Mouse (Mus musculus): Measurements from ENCODE around the gene Gm10118. TPM values are rescaled to one million over a fixed set of nuclear protein-coding genes. Genes with fewer than 3 reads are reported as not detected.

The Gm10118 gene
- 0.08 and 0.11 TPM in 2 replicates for polyA plus RNA-seq (2015; fragmentation: Nextera tagmentation; extraction: Ambion mirVana)

DNA sequence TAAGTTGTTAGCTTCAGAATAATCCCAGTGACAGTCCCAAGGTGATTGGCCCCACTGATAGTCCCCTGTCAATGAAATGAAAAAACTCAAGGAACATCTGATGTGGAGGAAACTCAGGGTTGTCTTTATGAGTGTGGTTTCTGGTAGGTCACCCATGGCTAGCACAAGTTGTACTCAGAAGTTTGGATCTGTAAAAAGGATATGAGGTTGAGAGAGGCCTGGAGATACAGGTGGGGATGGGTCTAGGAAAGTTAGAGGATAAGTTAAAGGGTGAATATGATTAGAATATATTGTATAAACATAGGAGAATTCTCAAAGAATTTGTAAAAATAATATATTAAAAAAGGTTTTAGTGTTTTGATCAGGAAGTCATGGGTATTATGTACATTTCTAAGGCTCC lies at the start of gene Gm10118:
Gene Gm10118, minus strand, starts transcription at position 101 of the 400 bp plus-strand sequence.
- H3K4me1 ChIP-seq, result no peaks in the 10 kb centered on the region
- H3K36me3 ChIP-seq, result no peaks in the 10 kb centered on the region
- ATAC-seq (ENCODE audit: borderline replicate concordance, extremely low read depth, low FRiP score, low TSS enrichment), result no peak
- H3K27ac ChIP-seq, result no peak within 1 kb of the TSS
- no peaks in the 10 kb centered on the region for H3K9me3 ChIP-seq
- H3K4me2 ChIP-seq, result no peak within 1 kb of the TSS
- no peak within 1 kb of the TSS for H3K9ac ChIP-seq
- H3K4me3 ChIP-seq, result no peak within 1 kb of the TSS
- no peaks in the 10 kb centered on the region for H3K27me3 ChIP-seq

DNA sequence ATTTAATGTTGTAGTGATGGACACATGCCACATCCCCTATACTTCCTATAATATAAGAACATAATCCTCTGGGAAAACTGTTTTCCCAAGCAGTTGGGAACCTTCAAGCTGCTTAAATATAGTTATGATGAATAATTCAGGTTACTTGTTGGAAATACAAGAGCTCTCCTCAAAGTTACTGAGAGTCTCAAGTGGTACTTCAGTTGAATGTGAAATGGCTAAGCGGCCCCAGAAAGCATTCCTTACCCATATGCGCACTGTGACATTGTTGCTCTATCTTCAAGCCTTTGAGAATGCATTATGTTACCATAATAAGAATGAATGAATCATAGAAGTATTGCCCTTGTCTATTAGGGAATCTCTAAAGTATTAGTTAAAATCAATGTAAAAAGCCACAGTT lies 45.1 kb upstream of the Gm10118 start:
- no peak for ATAC-seq (ENCODE audit: borderline replicate concordance, extremely low read depth, low FRiP score, low TSS enrichment)
- Histone ChIP-seq H3K27ac (no peak overlapping the region), H3K4me1 (0 out of 2 replicates have a peak, but pooled peaks cover 2% of the 10 kb centered on the region), H3K4me3 (no peak overlapping the region), H3K4me2 (no peak overlapping the region), H3K9me3 (no peaks in the 10 kb centered on the region), H3K9ac (no peak overlapping the region), H3K36me3 (no peaks in the 10 kb centered on the region), H3K27me3 (no peaks in the 10 kb centered on the region)
- WGBS, result 63% methylated on average over 2 of the region's 2 CpGs

DNA sequence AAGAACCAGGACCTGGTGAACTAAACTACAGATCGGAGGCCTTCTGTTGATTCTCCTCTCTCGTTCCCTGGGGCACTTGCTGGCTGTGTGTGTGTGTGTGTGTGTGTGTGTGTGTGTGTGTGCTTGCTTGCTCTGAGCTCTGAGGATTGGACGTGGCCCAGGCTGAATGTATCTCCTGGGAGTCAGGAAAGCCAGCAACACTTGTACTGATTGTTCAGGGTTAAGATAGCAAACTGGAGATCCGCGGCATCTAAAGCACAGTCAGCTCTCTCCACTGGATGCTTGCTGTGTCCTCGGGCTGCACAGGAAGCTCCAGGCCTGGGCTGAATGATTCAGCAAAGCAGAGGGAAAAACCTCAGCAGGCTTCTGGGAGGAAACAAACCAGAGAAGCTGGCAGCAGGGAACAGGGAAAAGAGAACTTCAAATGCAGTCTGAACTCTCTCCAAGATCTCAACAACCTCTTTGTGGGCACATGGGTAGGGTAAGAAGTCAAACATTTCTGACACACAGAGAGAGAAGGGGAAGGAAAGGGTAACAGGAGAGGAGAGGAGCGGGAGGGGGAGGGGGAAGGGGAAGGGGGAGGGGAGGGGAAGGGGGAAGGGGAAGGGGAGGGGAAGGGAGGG lies 27.2 kb upstream of the Gm10118 start:
- no peak overlapping the region for H3K4me3 ChIP-seq
- no peaks in the 10 kb centered on the region for H3K36me3 ChIP-seq
- 12% methylated on average over 6 of the region's 7 CpGs for WGBS
- 0 out of 2 replicates have a peak, but pooled peaks have one; percentile 31 for ATAC-seq (ENCODE audit: borderline replicate concordance, extremely low read depth, low FRiP score, low TSS enrichment)
- H3K27me3 ChIP-seq, result no peaks in the 10 kb centered on the region
- H3K4me2 ChIP-seq, result no peak overlapping the region
- no peaks in the 10 kb centered on the region for H3K4me1 ChIP-seq
- H3K27ac ChIP-seq, result peak overlapping the region; percentile 44; the same call in 1 of the 2 replicates
- H3K9ac ChIP-seq, result no peak overlapping the region
- no peaks in the 10 kb centered on the region for H3K9me3 ChIP-seq

DNA sequence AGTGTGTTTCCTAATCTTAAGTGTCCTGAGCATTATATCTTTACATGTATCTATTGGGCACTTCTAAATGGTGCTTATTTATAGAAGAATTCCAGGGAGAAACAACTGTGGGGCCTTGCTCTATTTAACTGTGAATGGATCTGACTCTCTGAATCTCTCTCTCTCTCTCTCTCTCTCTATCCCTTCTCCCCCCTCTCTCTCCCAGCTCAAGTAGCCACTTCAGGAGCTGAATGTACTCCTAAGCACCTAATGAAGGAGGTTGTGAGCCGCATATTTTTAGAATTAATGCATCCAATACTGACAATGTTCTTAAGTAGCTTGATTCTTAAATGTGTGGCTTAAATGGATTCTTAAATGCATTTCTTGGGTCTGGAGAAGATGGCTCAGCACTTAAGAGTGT lies 24.2 kb upstream of the Gm10118 start:
- peak; percentile 64; the same call in 1 of the 2 replicates for ATAC-seq (ENCODE audit: borderline replicate concordance, extremely low read depth, low FRiP score, low TSS enrichment)
- WGBS, result 69% methylated on average over 1 of the region's 1 CpGs
- Histone ChIP-seq H3K36me3 (no peaks in the 10 kb centered on the region), H3K4me3 (no peak overlapping the region), H3K4me1 (no peaks in the 10 kb centered on the region), H3K27ac (no peak overlapping the region), H3K27me3 (no peaks in the 10 kb centered on the region), H3K4me2 (no peak overlapping the region), H3K9me3 (no peaks in the 10 kb centered on the region), H3K9ac (no peak overlapping the region)

DNA sequence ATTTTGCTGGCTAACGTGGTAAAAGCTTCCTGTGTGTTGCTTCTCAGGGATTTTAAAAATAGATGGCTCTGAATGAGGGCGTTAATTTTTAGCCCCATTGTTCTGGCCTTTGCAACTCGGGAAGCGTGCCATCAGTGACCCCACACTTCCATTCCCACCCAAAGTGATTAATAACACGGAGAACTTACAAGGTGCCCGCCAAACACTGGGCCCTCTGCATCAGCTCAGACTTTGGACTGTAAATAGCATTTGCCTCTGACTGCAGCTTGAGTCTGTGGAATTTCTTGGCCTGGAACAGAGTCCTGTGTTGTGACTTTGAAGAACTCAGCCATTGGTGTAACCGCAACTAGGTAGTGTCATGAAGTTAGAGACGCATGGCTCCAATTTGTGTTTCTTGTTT lies 23.6 kb upstream of the Gm10118 start:
- H3K27ac ChIP-seq, result no peak overlapping the region
- no peak overlapping the region for H3K9ac ChIP-seq
- 52% methylated on average over 8 of the region's 8 CpGs for WGBS
- H3K4me3 ChIP-seq, result no peak overlapping the region
- no peak overlapping the region for H3K4me2 ChIP-seq
- H3K27me3 ChIP-seq, result no peaks in the 10 kb centered on the region
- no peaks in the 10 kb centered on the region for H3K36me3 ChIP-seq
- ATAC-seq (ENCODE audit: borderline replicate concordance, extremely low read depth, low FRiP score, low TSS enrichment), result 0 out of 2 replicates have a peak, but pooled peaks have one; percentile 31
- no peaks in the 10 kb centered on the region for H3K9me3 ChIP-seq
- H3K4me1 ChIP-seq, result no peaks in the 10 kb centered on the region

DNA sequence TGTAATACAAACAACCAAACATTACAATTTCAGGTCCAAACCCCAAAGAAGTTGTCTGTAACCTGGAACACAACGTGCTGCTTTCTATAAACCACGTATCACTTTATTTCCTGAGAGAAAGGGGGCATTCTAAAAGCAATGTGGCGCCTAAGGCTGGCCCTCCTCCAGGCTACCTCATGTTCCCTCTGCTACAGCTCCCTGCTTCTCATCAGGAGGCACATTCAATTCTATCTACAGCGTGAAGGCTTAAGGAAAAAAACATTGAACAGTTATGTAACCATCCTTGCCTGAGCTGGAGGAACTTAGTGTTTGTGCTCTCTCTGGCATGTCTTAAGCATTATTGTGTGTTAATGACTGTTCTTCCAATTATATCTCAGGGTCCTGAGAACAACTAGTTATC lies 20.0 kb upstream of the Gm10118 start:
- ATAC-seq (ENCODE audit: borderline replicate concordance, extremely low read depth, low FRiP score, low TSS enrichment), result no peak
- WGBS, result 79% methylated on average over 4 of the region's 4 CpGs
- H3K9me3 ChIP-seq, result no peaks in the 10 kb centered on the region

DNA sequence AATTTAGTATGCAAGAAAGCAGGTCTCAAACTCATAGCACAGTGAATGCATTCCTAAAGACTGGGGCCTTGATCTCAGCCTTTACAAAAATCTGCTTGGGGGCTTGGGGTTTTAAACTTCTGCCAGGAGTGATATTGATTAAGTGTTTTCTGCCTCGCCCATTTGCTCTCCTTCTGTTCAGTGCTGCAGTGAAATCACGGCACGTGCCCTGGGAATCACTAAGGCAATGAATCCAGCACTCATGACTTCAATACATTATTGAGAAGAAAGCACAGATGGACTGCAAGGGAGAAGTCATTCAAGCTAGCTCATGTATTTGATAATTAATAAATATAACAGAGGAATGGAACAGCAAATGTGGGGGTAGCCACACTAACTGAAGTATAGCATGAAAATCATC lies 18.3 kb upstream of the Gm10118 start:
- no peak for ATAC-seq (ENCODE audit: borderline replicate concordance, extremely low read depth, low FRiP score, low TSS enrichment)

More for the DNA sequence above, 20.0 kb upstream of the Gm10118 start:
- Histone ChIP-seq H3K36me3 (no peaks in the 10 kb centered on the region), H3K4me3 (no peak overlapping the region), H3K4me1 (no peaks in the 10 kb centered on the region), H3K4me2 (no peak overlapping the region), H3K9ac (no peak overlapping the region), H3K27me3 (no peaks in the 10 kb centered on the region), H3K27ac (no peak overlapping the region)

DNA sequence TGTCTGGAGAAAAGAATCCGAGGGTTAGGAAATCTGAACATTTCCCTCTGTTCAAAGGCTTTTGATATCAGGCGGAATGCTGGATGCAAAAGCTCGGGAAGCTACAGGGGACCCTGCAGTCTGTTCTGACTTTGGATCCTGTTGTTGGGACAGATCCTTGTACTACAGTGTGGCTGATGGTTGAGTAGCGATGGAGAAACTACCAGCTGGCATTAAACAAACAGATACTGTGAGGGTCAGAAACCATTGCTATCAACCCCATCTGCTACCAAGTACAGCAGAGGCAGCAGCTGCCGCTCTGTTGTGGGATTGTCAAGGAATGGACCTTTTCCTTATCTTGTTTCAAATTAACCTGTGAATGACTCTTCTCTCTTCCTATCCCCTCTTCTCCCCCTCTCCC lies 6.7 kb upstream of the Gm10118 start:
- H3K36me3 ChIP-seq, result no peaks in the 10 kb centered on the region
- no peak for ATAC-seq (ENCODE audit: borderline replicate concordance, extremely low read depth, low FRiP score, low TSS enrichment)
- H3K4me2 ChIP-seq, result no peak overlapping the region
- H3K9ac ChIP-seq, result no peak overlapping the region
- H3K27me3 ChIP-seq, result no peaks in the 10 kb centered on the region
- no peak overlapping the region for H3K4me3 ChIP-seq
- 47% methylated on average over 5 of the region's 5 CpGs for WGBS
- H3K4me1 ChIP-seq, result no peaks in the 10 kb centered on the region
- H3K27ac ChIP-seq, result no peak overlapping the region
- H3K9me3 ChIP-seq, result no peaks in the 10 kb centered on the region

More for the DNA sequence above, 18.3 kb upstream of the Gm10118 start:
- Histone ChIP-seq H3K4me1 (no peaks in the 10 kb centered on the region), H3K9me3 (no peaks in the 10 kb centered on the region), H3K27me3 (no peaks in the 10 kb centered on the region), H3K4me3 (no peak overlapping the region), H3K27ac (no peak overlapping the region), H3K36me3 (no peaks in the 10 kb centered on the region), H3K4me2 (no peak overlapping the region), H3K9ac (no peak overlapping the region)
- WGBS, result 54% methylated on average over 3 of the region's 3 CpGs

DNA sequence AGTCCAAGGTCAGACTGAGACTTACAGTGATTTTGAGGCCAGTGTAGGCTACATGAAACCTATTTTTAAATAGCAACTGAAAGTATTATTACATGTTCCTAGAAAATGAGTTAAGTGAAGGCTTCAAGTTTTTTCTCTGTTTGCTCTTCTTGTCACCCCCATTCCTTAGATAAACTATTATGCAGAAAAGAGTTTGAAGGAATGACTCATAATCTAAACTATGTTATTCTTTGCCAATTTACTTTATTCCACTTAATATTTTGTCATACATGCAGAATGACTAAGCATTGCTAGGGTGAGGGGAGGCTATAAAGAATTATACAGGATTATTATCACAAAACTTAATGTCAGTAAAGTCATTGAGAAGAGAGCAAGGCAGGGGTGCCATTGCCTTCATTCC lies 18.4 kb downstream of the Gm10118 start:
- H3K27ac ChIP-seq, result no peak overlapping the region
- no peak overlapping the region for H3K9ac ChIP-seq
- no peak overlapping the region for H3K4me3 ChIP-seq
- H3K27me3 ChIP-seq, result no peaks in the 10 kb centered on the region
- no peak overlapping the region for H3K4me2 ChIP-seq
- no peaks in the 10 kb centered on the region for H3K36me3 ChIP-seq
- no peak for ATAC-seq (ENCODE audit: borderline replicate concordance, extremely low read depth, low FRiP score, low TSS enrichment)
- H3K9me3 ChIP-seq, result no peaks in the 10 kb centered on the region
- H3K4me1 ChIP-seq, result no peaks in the 10 kb centered on the region

DNA sequence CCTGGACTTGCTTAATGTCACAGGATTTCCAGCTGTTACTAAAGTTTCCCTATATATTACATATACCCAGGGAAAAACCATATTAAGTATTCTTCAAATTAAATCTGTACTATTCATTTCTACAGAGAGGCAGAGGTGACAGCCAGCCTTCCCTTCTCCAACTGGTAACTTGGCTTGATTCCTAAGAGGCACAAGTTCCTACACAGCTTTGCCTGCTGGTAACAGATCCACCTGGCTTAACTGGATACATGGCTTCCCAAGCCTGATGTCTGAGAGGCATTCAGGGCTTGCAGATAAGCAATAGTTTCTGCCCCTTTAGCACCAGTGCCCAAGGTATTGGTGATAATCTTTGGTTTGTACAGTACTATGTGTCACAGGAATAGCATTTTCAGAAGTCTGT lies 27.3 kb downstream of the Gm10118 start:
- H3K9ac ChIP-seq, result no peak overlapping the region
- no peaks in the 10 kb centered on the region for H3K27me3 ChIP-seq
- no peak overlapping the region for H3K4me2 ChIP-seq

DNA sequence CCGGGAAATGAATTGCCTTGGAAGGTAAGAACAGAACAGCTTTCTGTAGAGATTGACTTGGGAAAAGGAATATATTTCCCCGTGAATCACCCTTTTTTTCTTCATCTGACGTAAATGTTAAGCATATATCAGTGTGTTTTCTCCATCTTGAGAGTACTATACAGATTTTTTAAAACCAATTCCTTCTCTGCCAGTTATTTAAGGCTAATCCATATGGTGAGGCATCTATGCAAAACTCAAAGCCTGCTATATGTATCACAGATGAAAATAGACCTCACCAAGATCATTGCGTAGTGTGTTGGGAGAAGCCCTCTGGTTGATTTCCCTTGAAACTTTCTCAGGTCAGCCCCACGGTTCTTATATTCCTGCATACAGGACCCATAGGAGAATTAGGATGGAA lies 32.6 kb downstream of the Gm10118 start:
- 88% methylated on average over 5 of the region's 5 CpGs for WGBS
- H3K9ac ChIP-seq, result no peak overlapping the region
- H3K36me3 ChIP-seq, result no peaks in the 10 kb centered on the region
- no peaks in the 10 kb centered on the region for H3K27me3 ChIP-seq
- H3K9me3 ChIP-seq, result no peaks in the 10 kb centered on the region
- H3K4me2 ChIP-seq, result no peak overlapping the region
- no peak for ATAC-seq (ENCODE audit: borderline replicate concordance, extremely low read depth, low FRiP score, low TSS enrichment)
- no peak overlapping the region for H3K27ac ChIP-seq
- H3K4me3 ChIP-seq, result no peak overlapping the region
- H3K4me1 ChIP-seq, result no peaks in the 10 kb centered on the region

More for the DNA sequence above, 27.3 kb downstream of the Gm10118 start:
- Histone ChIP-seq H3K4me1 (no peaks in the 10 kb centered on the region), H3K27ac (no peak overlapping the region), H3K9me3 (no peaks in the 10 kb centered on the region), H3K36me3 (no peaks in the 10 kb centered on the region), H3K4me3 (no peak overlapping the region)
- no peak for ATAC-seq (ENCODE audit: borderline replicate concordance, extremely low read depth, low FRiP score, low TSS enrichment)

DNA sequence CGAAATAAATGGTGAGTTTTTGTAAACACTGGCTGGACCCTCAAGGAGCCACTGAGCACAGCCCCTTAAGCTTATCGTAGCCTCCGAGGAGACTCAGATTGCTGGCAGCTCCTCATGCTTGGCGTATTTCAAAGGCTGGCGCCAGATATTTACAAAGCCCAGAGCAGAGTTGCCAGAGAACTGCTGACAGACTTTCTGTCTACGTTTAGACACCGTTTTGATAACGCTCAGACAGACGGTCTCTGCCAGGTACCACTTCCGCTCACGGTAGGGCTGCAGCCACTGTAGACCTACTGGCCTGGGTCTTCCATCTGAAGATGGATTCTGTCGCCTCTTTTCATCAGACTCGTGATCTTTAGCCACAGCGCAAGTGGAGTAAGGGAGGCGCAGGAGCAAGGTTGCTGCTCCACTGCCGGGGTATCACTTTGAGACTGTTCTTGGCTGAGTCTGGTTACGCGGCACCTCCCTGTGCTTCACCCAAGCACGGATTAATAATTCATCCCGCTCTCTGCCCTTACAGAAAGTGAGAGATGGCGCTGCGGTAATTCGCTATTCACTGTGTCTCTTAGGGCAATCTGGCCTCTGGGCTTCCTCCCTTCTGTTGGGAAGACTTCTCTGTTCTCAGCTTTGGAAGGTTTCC lies 40.7 kb downstream of the Gm10118 start:
- H3K27me3 ChIP-seq, result no peaks in the 10 kb centered on the region
- H3K9ac ChIP-seq, result peak overlapping the region; percentile 10; the same call in 1 of the 2 replicates
- ATAC-seq (ENCODE audit: borderline replicate concordance, extremely low read depth, low FRiP score, low TSS enrichment), result peak; percentile 67; the same call in 1 of the 2 replicates
- peak overlapping the region; percentile 26 for H3K4me3 ChIP-seq
- 48% methylated on average over 23 of the region's 23 CpGs for WGBS
- H3K4me1 ChIP-seq, result peaks cover 7% of the 10 kb centered on the region; the same call in 1 of the 2 replicates
- peak overlapping the region; percentile 56 for H3K4me2 ChIP-seq
- no peaks in the 10 kb centered on the region for H3K9me3 ChIP-seq
- H3K27ac ChIP-seq, result peak overlapping the region; percentile 44; the same call in 1 of the 2 replicates
- H3K36me3 ChIP-seq, result no peaks in the 10 kb centered on the region
